In the genomic region with DNA sequence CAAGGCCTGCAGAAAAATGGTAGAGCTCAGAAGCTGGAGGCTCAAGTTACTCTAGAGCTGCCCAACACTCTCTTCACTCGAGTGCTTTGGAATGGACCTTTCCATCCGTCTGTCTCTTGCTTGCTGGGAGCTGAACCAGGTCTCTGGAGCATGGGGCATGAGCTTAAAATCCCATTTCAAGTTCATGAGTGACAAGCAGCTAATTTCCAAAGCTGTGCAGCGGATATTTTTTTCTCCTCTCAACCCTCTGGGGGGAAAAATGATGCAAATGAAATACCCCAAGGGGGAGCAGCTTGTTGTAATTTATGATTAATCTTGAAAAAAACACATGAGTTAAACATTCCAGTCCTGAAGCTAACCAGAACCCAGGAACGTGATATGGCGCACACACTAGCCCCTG, we compare ENCODE assay signal across 19 mouse cellular contexts.
"Had no signal": no experiment of that assay in that cellular context is flagged by ENCODE, and none has a peak within 500 bp of the region (broad histone marks: within the 10 kb centered on the region; RNA-seq: fewer than 3 reads in every experiment).

No protein-coding gene starts in this region.

- H3K9me3 ChIP-seq: lung, embryonic 15.5 days; stomach, embryonic 15.5 days had no signal

- H3K27me3 ChIP-seq: liver, embryonic 15.5 days; lung, embryonic 15.5 days; neural tube, embryonic 13.5 days; stomach, embryonic 15.5 days had no signal

- H3K4me1 ChIP-seq: lung, embryonic 15.5 days; stomach, embryonic 15.5 days had no signal

- H3K4me2 ChIP-seq: liver, embryonic 15.5 days; lung, embryonic 15.5 days; midbrain, embryonic 12.5 days; neural tube, embryonic 13.5 days; neural tube, embryonic 15.5 days; stomach, embryonic 15.5 days had no signal

- H3K27ac ChIP-seq: liver, embryonic 15.5 days; lung, embryonic 15.5 days; midbrain, embryonic 10.5 days; midbrain, embryonic 12.5 days; neural tube, embryonic 13.5 days; neural tube, embryonic 15.5 days; stomach, embryonic 15.5 days; stomach, postnatal 0 days had no signal

- H3K9ac ChIP-seq: liver, embryonic 15.5 days; liver, postnatal 0 days; lung, embryonic 15.5 days; midbrain, embryonic 12.5 days; neural tube, embryonic 13.5 days; neural tube, embryonic 15.5 days; stomach, embryonic 15.5 days had no signal

- H3K36me3 ChIP-seq: liver, embryonic 15.5 days; lung, embryonic 15.5 days; midbrain, embryonic 10.5 days; midbrain, embryonic 12.5 days; neural tube, embryonic 13.5 days; neural tube, embryonic 15.5 days; stomach, embryonic 15.5 days had no signal

- DNase-seq: liver, postnatal 0 days; lung, adult 2 months; lung, postnatal 14 days; lung, postnatal 4 days; right cerebral cortex, postnatal 14 days; thymus, adult 2 months; thymus, postnatal 25 days; thymus, postnatal 4 days had no signal

- H3K4me3 ChIP-seq: liver, embryonic 15.5 days; lung, embryonic 15.5 days; midbrain, embryonic 10.5 days; midbrain, embryonic 12.5 days; myocyte; neural tube, embryonic 13.5 days; neural tube, embryonic 15.5 days; stomach, embryonic 15.5 days had no signal

- ATAC-seq: liver, postnatal 0 days; lung, postnatal 0 days; midbrain, embryonic 16.5 days had no signal
